Mouse (Mus musculus) spleen, adult 2 months (tissue): ENCODE results near the gene Ppfibp1.

Experiments
- CTCF ChIP-seq: fragments of 200-500 bp; IDR thresholded peaks from 2 replicates; pipeline ENCODE4 v1.5.1; 2011; ENCODE audit warnings: mild to moderate bottlenecking, inconsistent platforms; ENCODE audit not compliant: insufficient read depth, insufficient read length, insufficient replicate concordance; ENCODE audit errors: extremely low read depth
- POLR2A ChIP-seq: fragments of 200-500 bp; IDR thresholded peaks from 2 replicates; pipeline ENCODE4 v1.6.1; 2011; ENCODE audit warnings: low read depth, low read length, inconsistent platforms

GRCm38 (mm10) chr6:146899647-146900046, 11.4 kb downstream of the Ppfibp1 start:
- no peak for TF ChIP-seq POLR2A
- no peak for TF ChIP-seq CTCF
